8 mouse cellular contexts compared by ENCODE assay signal in genomic region chr16:16559878-16560531, GRCm38 (mm10). TPM values are rescaled to one million over a fixed set of nuclear protein-coding genes. Genes with fewer than 3 reads are reported as not detected.
DNase-seq lines count a peak whose midpoint lies in the region; ATAC-seq and TF ChIP-seq lines count a peak whose summit lies in the region.

No protein-coding gene starts in this region.

- peak overlapping the region; percentile 91 for H3K27ac ChIP-seq in hindbrain, embryonic 15.5 days (replicated peaks)

- peaks cover 28% of the 10 kb centered on the region for H3K4me1 ChIP-seq in hindbrain, embryonic 15.5 days (replicated peaks)

- H3K9me3 ChIP-seq in hindbrain, embryonic 15.5 days: no peaks in the 10 kb centered on the region

- H3K4me2 ChIP-seq in hindbrain, embryonic 15.5 days: peak overlapping the region; percentile 68

- TF ChIP-seq CTCF in Patski (IDR thresholded peaks at IDR 0.05): no peak

- POLR2A ChIA-PET in Patski (lab: Charles Lee): no interaction called here

- peak overlapping the region; percentile 58 for H3K9ac ChIP-seq in hindbrain, embryonic 15.5 days

- H3K4me3 ChIP-seq in hindbrain, embryonic 15.5 days: peak overlapping the region; percentile 58

- DNase-seq in Patski (ENCODE audit: low read depth, low spot score): peak; percentile 44
- DNase-seq in cerebellum, adult 9-11 months: peak; percentile 93
- peak; percentile 76 to 82 for DNase-seq in frontal cortex, postnatal 14 days (ENCODE audit: low spot score in 2 of 2)
- peak; percentile 62 to 71 for DNase-seq in layer of hippocampus, postnatal 25 days (ENCODE audit: extremely low spot score in 1 of 2, low spot score in 1 of 2)
- peak; percentile 40 for DNase-seq in lung, postnatal 36 days
- peak; percentile 87 for DNase-seq in right cerebral cortex, postnatal 25 days
- no peak for DNase-seq in natural killer cell, adult 2 months (ENCODE audit: low spot score in 2 of 2)

- no peaks in the 10 kb centered on the region for H3K36me3 ChIP-seq in hindbrain, embryonic 15.5 days

- in situ Hi-C loops in Patski (cut with MboI; ENCODE audit: low pct_unique_long_range_greater_than_20kb): no loop called here

- ATAC-seq in Patski: peak; percentile 100
- peak; percentile 98 for ATAC-seq in hindbrain, embryonic 15.5 days (ENCODE audit: low FRiP score, low read depth)

- WGBS in hindbrain, embryonic 15.5 days: 2% methylated on average over 9 of the region's 9 CpGs

- CTCF ChIA-PET in Patski (lab: Charles Lee): interaction anchor here (1.1 kb wide), 1 partner anchor 13 kb away, joined by 3 read pairs; no protein-coding TSS in a partner anchor

- no peaks in the 10 kb centered on the region for H3K27me3 ChIP-seq in Patski
- H3K27me3 ChIP-seq in hindbrain, embryonic 15.5 days: no peaks in the 10 kb centered on the region

RNA-seq across cellular contexts. Expression of gene Fgd4, which starts 40.3 kb away (rescaled TPM):
- 10.3 TPM for polyA plus RNA-seq in Patski (2021)
- 19.3 and 19.9 TPM in 2 replicates for polyA plus RNA-seq in hindbrain, embryonic 15.5 days (2015; fragmentation: Nextera tagmentation; extraction: Ambion mirVana)
- 10 to 100 TPM; 48.0 to 53.3 TPM for total RNA-seq in layer of hippocampus, postnatal 25 days (2021)

Comparison
In these comparisons a context has a peak if more than half of its experiments do, and no peak if none do; other contexts are left out.
1. DNase-seq: peak in Patski (single experiment), cerebellum, adult 9-11 months (single experiment), frontal cortex, postnatal 14 days (2 of 2), layer of hippocampus, postnatal 25 days (2 of 2), lung, postnatal 36 days (single experiment) and right cerebral cortex, postnatal 25 days (single experiment); none in natural killer cell, adult 2 months (0 of 2).